Comparison of ENCODE assay signal across 8 mouse cellular contexts in genomic region chr10:79934272-79934721, GRCm38 (mm10). TPM values are rescaled to one million over a fixed set of nuclear protein-coding genes. Genes with fewer than 3 reads are reported as not detected.
A peak's percentile ranks its signal among the peaks of the same experiment; 100 is the strongest.
DNase-seq lines count a peak whose midpoint lies in the region; ATAC-seq lines count a peak whose summit lies in the region.
"Had no signal": no experiment of that assay in that cellular context is flagged by ENCODE, and none has a peak within 500 bp of the region (broad histone marks: within the 10 kb centered on the region; RNA-seq: fewer than 3 reads in every experiment).

No protein-coding gene starts in this region.

- peak; percentile 26; the same call in 1 of the 2 replicates for ATAC-seq in intestine, embryonic 15.5 days
- ATAC-seq in limb, embryonic 12.5 days (ENCODE audit: insufficient number of reproducible peaks, insufficient read depth, low FRiP score, low TSS enrichment, low read depth), result no peak
- ATAC-seq in neural tube, embryonic 15.5 days (ENCODE audit: low FRiP score), result peak; percentile 32; the same call in 1 of the 2 replicates

- no peak overlapping the region for H3K4me2 ChIP-seq in intestine, embryonic 15.5 days (replicated peaks)
- H3K4me2 ChIP-seq in limb, embryonic 12.5 days, result no peak overlapping the region
- no peak overlapping the region for H3K4me2 ChIP-seq in neural tube, embryonic 15.5 days

- peak overlapping the region; percentile 34 for H3K27ac ChIP-seq in intestine, embryonic 15.5 days
- peak overlapping the region; percentile 82 for H3K27ac ChIP-seq in limb, embryonic 12.5 days
- H3K27ac ChIP-seq in neural tube, embryonic 15.5 days (replicated peaks), result peak overlapping the region; percentile 63

- no peaks in the 10 kb centered on the region for H3K9me3 ChIP-seq in intestine, embryonic 15.5 days
- H3K9me3 ChIP-seq in limb, embryonic 12.5 days, result no peaks in the 10 kb centered on the region
- H3K9me3 ChIP-seq in neural tube, embryonic 15.5 days (replicated peaks), result no peaks in the 10 kb centered on the region

- peaks cover 80% of the 10 kb centered on the region for H3K4me1 ChIP-seq in intestine, embryonic 15.5 days (replicated peaks)
- peaks cover 90% of the 10 kb centered on the region for H3K4me1 ChIP-seq in limb, embryonic 12.5 days (replicated peaks)
- peaks cover 71% of the 10 kb centered on the region for H3K4me1 ChIP-seq in neural tube, embryonic 15.5 days

- intact Hi-C loops in gastrocnemius, postnatal 36 days (cut with DNase I), result no loop called here

- H3K36me3 ChIP-seq in intestine, embryonic 15.5 days, result peaks cover 37% of the 10 kb centered on the region
- peaks cover 86% of the 10 kb centered on the region for H3K36me3 ChIP-seq in limb, embryonic 12.5 days
- H3K36me3 ChIP-seq in neural tube, embryonic 15.5 days, result peaks cover 10% of the 10 kb centered on the region

- H3K4me3 ChIP-seq in intestine, embryonic 15.5 days (replicated peaks), result no peak overlapping the region
- no peak overlapping the region for H3K4me3 ChIP-seq in limb, embryonic 12.5 days (replicated peaks)
- no peak overlapping the region for H3K4me3 ChIP-seq in neural tube, embryonic 15.5 days (replicated peaks)

- H3K9ac ChIP-seq in intestine, embryonic 15.5 days, result 0 out of 2 replicates have a peak overlapping the region, but pooled peaks have one; percentile 17
- H3K9ac ChIP-seq in limb, embryonic 12.5 days (replicated peaks), result no peak overlapping the region
- H3K9ac ChIP-seq in neural tube, embryonic 15.5 days (replicated peaks), result no peak overlapping the region

- H3K27me3 ChIP-seq in intestine, embryonic 15.5 days (replicated peaks), result no peaks in the 10 kb centered on the region
- H3K27me3 ChIP-seq in limb, embryonic 12.5 days, result no peaks in the 10 kb centered on the region
- H3K27me3 ChIP-seq in neural tube, embryonic 15.5 days (replicated peaks), result no peaks in the 10 kb centered on the region

- DNase-seq in NIH3T3 (ENCODE audit: low read depth), result peak; percentile 55
- DNase-seq in brain, adult 2 months (ENCODE audit: low read depth, low spot score), result peak; percentile 83
- DNase-seq in gastrocnemius, postnatal 36 days, result peak; percentile 89 to 93
- no peak for DNase-seq in spleen, adult 12 weeks (ENCODE audit: low spot score)

- 54% methylated on average over 13 of the region's 13 CpGs for WGBS in intestine, embryonic 15.5 days
- WGBS in limb, embryonic 12.5 days, result 78% methylated on average over 13 of the region's 13 CpGs
- 46% methylated on average over 13 of the region's 13 CpGs for WGBS in neural tube, embryonic 15.5 days

RNA-seq across cellular contexts. Expression of gene Arid3a, which starts 7.5 kb away (rescaled TPM):
- total RNA-seq in gastrocnemius, postnatal 36 days (2021), result 1 to 10 TPM; 1.3 to 1.8 TPM
- polyA plus RNA-seq in intestine, embryonic 15.5 days (2015; fragmentation: Nextera tagmentation; extraction: Ambion mirVana), result 18.7 and 19.0 TPM in 2 replicates
- 8.4 and 8.6 TPM in 2 replicates for polyA plus RNA-seq in limb, embryonic 12.5 days (2016; fragmentation: Nextera tagmentation; extraction: Ambion mirVana)
- polyA plus RNA-seq in neural tube, embryonic 15.5 days (2015; fragmentation: Nextera tagmentation; extraction: Ambion mirVana), result 2.4 and 5.1 TPM in 2 replicates

RNA-seq across cellular contexts. Expression of gene R3hdm4, which starts 13.3 kb away (rescaled TPM):
- 100 to 1,000 TPM; 114 to 118 TPM for total RNA-seq in gastrocnemius, postnatal 36 days (2021)
- polyA plus RNA-seq in intestine, embryonic 15.5 days (2015; fragmentation: Nextera tagmentation; extraction: Ambion mirVana), result 108 and 116 TPM in 2 replicates
- polyA plus RNA-seq in limb, embryonic 12.5 days (2016; fragmentation: Nextera tagmentation; extraction: Ambion mirVana), result 149 and 161 TPM in 2 replicates
- polyA plus RNA-seq in neural tube, embryonic 15.5 days (2015; fragmentation: Nextera tagmentation; extraction: Ambion mirVana), result 264 and 288 TPM in 2 replicates

RNA-seq across cellular contexts. Expression of gene Kiss1r, which starts 17.5 kb away (rescaled TPM):
- total RNA-seq in gastrocnemius, postnatal 36 days (2021), result under 1 TPM in 1 of 2 experiments, not detected in 1; 0.23 TPM
- polyA plus RNA-seq in intestine, embryonic 15.5 days (2015; fragmentation: Nextera tagmentation; extraction: Ambion mirVana), result 0.52 and 1.1 TPM in 2 replicates
- 1.1 and 1.2 TPM in 2 replicates for polyA plus RNA-seq in limb, embryonic 12.5 days (2016; fragmentation: Nextera tagmentation; extraction: Ambion mirVana)
- polyA plus RNA-seq in neural tube, embryonic 15.5 days (2015; fragmentation: Nextera tagmentation; extraction: Ambion mirVana), result 1.8 and 2.8 TPM in 2 replicates

RNA-seq across cellular contexts. Expression of gene Gm26602, which starts 23.6 kb away (rescaled TPM):
- total RNA-seq in gastrocnemius, postnatal 36 days (2021), result not detected
- polyA plus RNA-seq in intestine, embryonic 15.5 days (2015; fragmentation: Nextera tagmentation; extraction: Ambion mirVana), result 17.7 TPM in 1 of 2 replicates, not detected in the other
- 5.5 and 21.1 TPM in 2 replicates for polyA plus RNA-seq in limb, embryonic 12.5 days (2016; fragmentation: Nextera tagmentation; extraction: Ambion mirVana)
- 22.7 and 23.6 TPM in 2 replicates for polyA plus RNA-seq in neural tube, embryonic 15.5 days (2015; fragmentation: Nextera tagmentation; extraction: Ambion mirVana)
- polyA plus RNA-seq: neural tube, embryonic 11.5 days had no signal

RNA-seq across cellular contexts. Expression of gene Med16, which starts 25.6 kb away (rescaled TPM):
- total RNA-seq in gastrocnemius, postnatal 36 days (2021), result 10 to 100 TPM; 27.5 to 35.3 TPM
- polyA plus RNA-seq in intestine, embryonic 15.5 days (2015; fragmentation: Nextera tagmentation; extraction: Ambion mirVana), result 37.3 and 39.8 TPM in 2 replicates
- 50.8 and 53.7 TPM in 2 replicates for polyA plus RNA-seq in limb, embryonic 12.5 days (2016; fragmentation: Nextera tagmentation; extraction: Ambion mirVana)
- 44.9 and 46.7 TPM in 2 replicates for polyA plus RNA-seq in neural tube, embryonic 15.5 days (2015; fragmentation: Nextera tagmentation; extraction: Ambion mirVana)
